Mouse (Mus musculus): Measurements from ENCODE around the gene Tcf20. TPM values are rescaled to one million over a fixed set of nuclear protein-coding genes. Genes with fewer than 3 reads are reported as not detected.

The Tcf20 gene
- total RNA-seq, 1 experiment = 143 TPM

- Histone ChIP-seq H3K36me3 (ENCODE audit: control insufficient read depth, insufficient read depth, low read length, poor library complexity, severe bottlenecking) (no peaks in the 10 kb centered on the region), H3K9me3 (ENCODE audit: control insufficient read depth, insufficient read depth, low read depth, low read length) (no peaks in the 10 kb centered on the region), H3K4me1 (ENCODE audit: control insufficient read depth in 2 of 2, insufficient read depth in 2 of 2, low read length in 2 of 2, poor library complexity in 1 of 2) (peaks cover 7 to 16% of the 10 kb centered on the region in 2 experiments), H3K4me3 (ENCODE audit: insufficient read depth in 1 of 2, low read depth in 1 of 2, low read length in 2 of 2, poor library complexity in 1 of 2, severe bottlenecking in 1 of 2) (no peak overlapping the region), H3K9ac (ENCODE audit: insufficient read depth, low read depth, low read length, poor library complexity, severe bottlenecking) (no peak overlapping the region), H3K27ac (ENCODE audit: insufficient read depth, low read depth, low read length, poor library complexity, severe bottlenecking) (no peak overlapping the region)
- in situ Hi-C loops (cut with MboI; ENCODE audit: low sequenced_read_pairs in 2 of 2, unreplicated experiment in 2 of 2) = no loop called here
- DNase-seq (ENCODE audit: low read depth, low spot score) = no peak
- TF ChIP-seq ZNF384 (IDR thresholded peaks at IDR 0.05; ENCODE audit: low read depth, low read length) (no peak), ZC3H11A (IDR thresholded peaks at IDR 0.05; ENCODE audit: borderline replicate concordance, low read depth, low read length) (peak; percentile 11; the same call in 1 of the 2 replicates)
These were observed 64.9 kb downstream of the Tcf20 start for GRCm38 (mm10) chr15:82922755-82923154.

DNA sequence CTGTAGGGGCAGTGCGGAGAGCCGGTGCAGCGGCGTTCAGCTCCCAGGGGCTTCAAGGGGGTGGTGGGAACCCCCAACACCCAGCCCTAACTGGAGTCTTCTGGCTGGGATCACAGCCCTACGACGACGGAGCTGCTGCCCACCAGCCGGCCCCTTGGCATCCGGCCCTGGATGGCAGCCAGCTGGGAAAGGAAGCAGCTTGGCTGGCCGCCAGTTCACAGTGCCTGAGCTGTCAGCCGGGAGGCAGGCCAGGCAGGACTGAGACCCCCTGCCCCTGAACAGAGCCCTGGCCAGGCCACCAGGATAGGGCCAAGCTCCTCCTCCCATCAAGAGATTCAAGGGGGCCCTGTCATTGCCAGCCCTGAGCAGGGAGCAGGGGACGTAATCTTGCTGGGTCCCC is 65.6 kb downstream of the Tcf20 start:
- H3K27ac ChIP-seq (ENCODE audit: insufficient read depth, low read depth, low read length, poor library complexity, severe bottlenecking) = no peak overlapping the region
- no peaks in the 10 kb centered on the region for H3K9me3 ChIP-seq (ENCODE audit: control insufficient read depth, insufficient read depth, low read depth, low read length)
- DNase-seq (ENCODE audit: low read depth, low spot score) = no peak
- no peak overlapping the region for H3K4me3 ChIP-seq (ENCODE audit: insufficient read depth in 1 of 2, low read depth in 1 of 2, low read length in 2 of 2, poor library complexity in 1 of 2, severe bottlenecking in 1 of 2)
- no peaks in the 10 kb centered on the region for H3K36me3 ChIP-seq (ENCODE audit: control insufficient read depth, insufficient read depth, low read length, poor library complexity, severe bottlenecking)
- TF ChIP-seq HCFC1 (IDR thresholded peaks at IDR 0.05; ENCODE audit: borderline replicate concordance, insufficient read depth, low read length) (no peak), MAFK (IDR thresholded peaks at IDR 0.05; ENCODE audit: insufficient read depth, low read depth, low read length) (no peak), ZC3H11A (IDR thresholded peaks at IDR 0.05; ENCODE audit: borderline replicate concordance, low read depth, low read length) (no peak), CHD2 (IDR thresholded peaks at IDR 0.05; ENCODE audit: low read depth, low read length) (no peak), ZNF384 (IDR thresholded peaks at IDR 0.05; ENCODE audit: low read depth, low read length) (no peak)
- peaks cover 7 to 16% of the 10 kb centered on the region in 2 experiments for H3K4me1 ChIP-seq (ENCODE audit: control insufficient read depth in 2 of 2, insufficient read depth in 2 of 2, low read length in 2 of 2, poor library complexity in 1 of 2)
- H3K9ac ChIP-seq (ENCODE audit: insufficient read depth, low read depth, low read length, poor library complexity, severe bottlenecking) = no peak overlapping the region
- in situ Hi-C loops (cut with MboI; ENCODE audit: low sequenced_read_pairs in 2 of 2, unreplicated experiment in 2 of 2) = no loop called here

- no peak overlapping the region for H3K9ac ChIP-seq (ENCODE audit: insufficient read depth, low read depth, low read length, poor library complexity, severe bottlenecking)
- peaks cover 7 to 16% of the 10 kb centered on the region in 2 experiments for H3K4me1 ChIP-seq (ENCODE audit: control insufficient read depth in 2 of 2, insufficient read depth in 2 of 2, low read length in 2 of 2, poor library complexity in 1 of 2)
- DNase-seq (ENCODE audit: low read depth, low spot score) = no peak
- no peaks in the 10 kb centered on the region for H3K36me3 ChIP-seq (ENCODE audit: control insufficient read depth, insufficient read depth, low read length, poor library complexity, severe bottlenecking)
- no peak for TF ChIP-seq CHD2 (IDR thresholded peaks at IDR 0.05; ENCODE audit: low read depth, low read length)
- no peak for TF ChIP-seq HCFC1 (IDR thresholded peaks at IDR 0.05; ENCODE audit: borderline replicate concordance, insufficient read depth, low read length)
- no peak for TF ChIP-seq ZNF384 (IDR thresholded peaks at IDR 0.05; ENCODE audit: low read depth, low read length)
- no peak for TF ChIP-seq MAFK (IDR thresholded peaks at IDR 0.05; ENCODE audit: insufficient read depth, low read depth, low read length)
- in situ Hi-C loops (cut with MboI; ENCODE audit: low sequenced_read_pairs in 2 of 2, unreplicated experiment in 2 of 2) = no loop called here
- no peak overlapping the region for H3K4me3 ChIP-seq (ENCODE audit: insufficient read depth in 1 of 2, low read depth in 1 of 2, low read length in 2 of 2, poor library complexity in 1 of 2, severe bottlenecking in 1 of 2)
- H3K27ac ChIP-seq (ENCODE audit: insufficient read depth, low read depth, low read length, poor library complexity, severe bottlenecking) = no peak overlapping the region
- H3K9me3 ChIP-seq (ENCODE audit: control insufficient read depth, insufficient read depth, low read depth, low read length) = no peaks in the 10 kb centered on the region
These were observed 66.1 kb downstream of the Tcf20 start for GRCm38 (mm10) chr15:82921559-82921958.

DNA sequence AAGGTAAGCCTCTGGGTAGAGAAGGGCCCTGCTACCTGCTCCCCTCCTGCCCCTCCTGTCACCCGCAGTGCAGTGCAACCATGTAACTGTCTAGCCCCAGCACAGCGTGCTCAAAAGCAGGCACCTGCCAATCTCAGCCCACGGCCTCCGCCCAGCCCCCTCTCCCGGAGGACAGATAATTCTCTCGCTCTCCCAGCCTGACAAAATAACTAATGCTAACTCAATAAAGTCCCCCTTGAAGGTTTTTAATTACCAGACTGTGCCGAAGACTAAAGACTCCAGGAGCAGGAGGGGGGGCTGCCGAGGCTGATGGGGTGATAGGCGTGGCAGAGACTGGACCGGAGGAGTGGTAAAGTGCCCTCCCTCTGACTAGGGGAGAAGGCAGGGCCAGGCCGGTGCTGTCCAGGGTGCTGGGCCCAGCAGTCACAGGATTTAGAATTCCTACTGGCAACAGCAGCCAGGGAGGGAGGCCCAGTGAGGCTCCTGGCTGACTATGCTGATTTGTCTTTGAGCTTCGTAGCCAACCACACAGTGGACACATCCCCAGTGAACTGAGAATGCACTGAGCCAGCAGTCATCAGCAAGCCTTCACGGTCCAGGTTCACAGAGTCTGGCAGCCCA is 66.7 kb downstream of the Tcf20 start:
- H3K9ac ChIP-seq (ENCODE audit: insufficient read depth, low read depth, low read length, poor library complexity, severe bottlenecking) = peak overlapping the region; percentile 33; the same call in 1 of the 2 replicates
- H3K9me3 ChIP-seq (ENCODE audit: control insufficient read depth, insufficient read depth, low read depth, low read length) = no peaks in the 10 kb centered on the region
- no peaks in the 10 kb centered on the region for H3K36me3 ChIP-seq (ENCODE audit: control insufficient read depth, insufficient read depth, low read length, poor library complexity, severe bottlenecking)
- peak overlapping the region; percentile 33 to 61 for H3K4me3 ChIP-seq (ENCODE audit: insufficient read depth in 1 of 2, low read depth in 1 of 2, low read length in 2 of 2, poor library complexity in 1 of 2, severe bottlenecking in 1 of 2)
- in situ Hi-C loops (cut with MboI; ENCODE audit: low sequenced_read_pairs in 2 of 2, unreplicated experiment in 2 of 2) = no loop called here
- H3K27ac ChIP-seq (ENCODE audit: insufficient read depth, low read depth, low read length, poor library complexity, severe bottlenecking) = no peak overlapping the region
- DNase-seq (ENCODE audit: low read depth, low spot score) = no peak
- peaks cover 7 to 14% of the 10 kb centered on the region in 2 experiments for H3K4me1 ChIP-seq (ENCODE audit: control insufficient read depth in 2 of 2, insufficient read depth in 2 of 2, low read length in 2 of 2, poor library complexity in 1 of 2)
- TF ChIP-seq MAFK (IDR thresholded peaks at IDR 0.05; ENCODE audit: insufficient read depth, low read depth, low read length) (no peak), ZNF384 (IDR thresholded peaks at IDR 0.05; ENCODE audit: low read depth, low read length) (no peak), CHD2 (IDR thresholded peaks at IDR 0.05; ENCODE audit: low read depth, low read length) (no peak), ZC3H11A (IDR thresholded peaks at IDR 0.05; ENCODE audit: borderline replicate concordance, low read depth, low read length) (no peak), HCFC1 (IDR thresholded peaks at IDR 0.05; ENCODE audit: borderline replicate concordance, insufficient read depth, low read length) (no peak)

GRCm38 (mm10) chr15:82917965-82918364 is 69.7 kb downstream of the Tcf20 start:
- Histone ChIP-seq H3K36me3 (ENCODE audit: control insufficient read depth, insufficient read depth, low read length, poor library complexity, severe bottlenecking) (no peaks in the 10 kb centered on the region), H3K4me3 (ENCODE audit: insufficient read depth in 1 of 2, low read depth in 1 of 2, low read length in 2 of 2, poor library complexity in 1 of 2, severe bottlenecking in 1 of 2) (no peak overlapping the region), H3K9me3 (ENCODE audit: control insufficient read depth, insufficient read depth, low read depth, low read length) (no peaks in the 10 kb centered on the region), H3K9ac (ENCODE audit: insufficient read depth, low read depth, low read length, poor library complexity, severe bottlenecking) (no peak overlapping the region), H3K27ac (ENCODE audit: insufficient read depth, low read depth, low read length, poor library complexity, severe bottlenecking) (no peak overlapping the region), H3K4me1 (ENCODE audit: control insufficient read depth in 2 of 2, insufficient read depth in 2 of 2, low read length in 2 of 2, poor library complexity in 1 of 2) (no peaks in the 10 kb centered on the region; a peak in 1 of 4 replicates)
- TF ChIP-seq ZNF384 (IDR thresholded peaks at IDR 0.05; ENCODE audit: low read depth, low read length) = no peak
- TF ChIP-seq CHD2 (IDR thresholded peaks at IDR 0.05; ENCODE audit: low read depth, low read length) = no peak
- TF ChIP-seq HCFC1 (IDR thresholded peaks at IDR 0.05; ENCODE audit: borderline replicate concordance, insufficient read depth, low read length) = no peak
- no peak for TF ChIP-seq MAFK (IDR thresholded peaks at IDR 0.05; ENCODE audit: insufficient read depth, low read depth, low read length)
- no peak for TF ChIP-seq ZC3H11A (IDR thresholded peaks at IDR 0.05; ENCODE audit: borderline replicate concordance, low read depth, low read length)
- in situ Hi-C loops (cut with MboI; ENCODE audit: low sequenced_read_pairs in 2 of 2, unreplicated experiment in 2 of 2) = no loop called here
- DNase-seq (ENCODE audit: low read depth, low spot score) = no peak
